Mouse (Mus musculus): ENCODE data around the gene Plaa.

DNA sequence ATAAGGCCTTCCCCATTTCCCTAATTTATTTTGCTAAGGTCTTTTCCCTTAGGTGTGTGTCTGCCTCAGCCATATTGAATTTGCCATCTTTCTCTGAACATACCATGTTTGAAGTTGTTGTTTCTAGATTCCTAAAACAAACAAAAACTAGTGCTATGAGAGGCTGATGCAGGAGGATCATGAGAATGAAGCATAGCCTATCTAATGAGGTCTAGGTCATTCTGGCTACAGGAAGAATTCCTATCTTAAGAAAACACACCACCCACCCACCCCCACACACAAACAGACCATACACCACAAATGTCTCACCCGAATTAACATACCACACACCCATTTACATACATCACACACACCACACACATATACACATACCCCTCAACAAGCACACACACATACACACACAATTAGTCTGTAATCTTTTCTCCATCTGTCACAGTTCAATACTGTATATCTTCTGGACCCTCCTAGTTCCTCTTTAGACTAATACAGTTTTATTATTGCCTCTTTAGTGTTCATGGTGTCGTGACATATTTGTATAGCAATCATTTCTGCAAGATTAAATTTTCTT, 1.5 kb upstream of the Plaa start:
- TF ChIP-seq CTCF (IDR thresholded peaks at IDR 0.05; ENCODE audit: insufficient read depth, low read depth, low read length) (no peak), POLR2A (IDR thresholded peaks at IDR 0.05; ENCODE audit: insufficient read depth, low read depth, low read length) (no peak)

Measured in olfactory bulb, adult 2 months (tissue).